Mouse (Mus musculus) forebrain, embryonic 12.5 days (tissue): ENCODE data around the gene Cachd1. TPM values are rescaled to one million over a fixed set of nuclear protein-coding genes. Genes with fewer than 3 reads are reported as not detected.

Experiments used
- ATAC-seq: fragments of 200-750 bp; cut with Nextera tagmentation; 2 replicates; pipeline ENCODE4 v1.8.0; 2017; ENCODE audit warnings: moderate TSS enrichment; ENCODE audit not compliant: low FRiP score
- H3K27ac ChIP-seq: fragments of 300-500 bp; sonication (generic); 2 replicates; pipeline ENCODE4 v1.5.1; 2016; ENCODE audit warnings: mild to moderate bottlenecking
- H3K27me3 ChIP-seq: fragments of 300-500 bp; sonication (generic); 2 replicates; pipeline ENCODE4 v1.6.1; 2016; ENCODE audit warnings: mild to moderate bottlenecking
- H3K36me3 ChIP-seq: fragments of 300-500 bp; sonication (generic); replicated peaks from 2 replicates; pipeline ENCODE4 v1.6.1; 2016; ENCODE audit warnings: mild to moderate bottlenecking
- H3K4me1 ChIP-seq: fragments of 300-500 bp; sonication (generic); 2 replicates; pipeline ENCODE4 v1.6.1; 2016
- H3K4me2 ChIP-seq: fragments of 300-500 bp; sonication (generic); 2 replicates; pipeline ENCODE4 v1.6.1; 2016; ENCODE audit warnings: mild to moderate bottlenecking, moderate library complexity
- H3K4me3 ChIP-seq: fragments of 300-500 bp; sonication (generic); replicated peaks from 2 replicates; pipeline ENCODE4 v1.5.1; 2016; ENCODE audit warnings: mild to moderate bottlenecking
- H3K9ac ChIP-seq: fragments of 300-500 bp; sonication (generic); 2 replicates; pipeline ENCODE4 v1.6.1; 2016; ENCODE audit warnings: mild to moderate bottlenecking
- H3K9me3 ChIP-seq: fragments of 300-500 bp; sonication (generic); 2 replicates; pipeline ENCODE4 v1.6.1; 2016
- WGBS: fragments of 180-500 bp; shearing (Covaris S2); methylation state at CpG from one replicate; pipeline ENCODE4 v1.1.7; 2016; 5-methylcytosine and 5-hydroxymethylcytosine counted together
- polyA plus RNA-seq: library from polyadenylated mRNA; unstranded; fragments of >200 nt; fragmentation: Nextera tagmentation; extraction: Ambion mirVana; gene quantifications from 2 replicates; pipeline ENCODE4 v1.2.1, GENCODE M21; 2016

Gene Cachd1
- polyA plus RNA-seq, 1 experiment from 2014 or later, result 39.6 TPM

GRCm38 (mm10) chr4:100850846-100851495 lies 74.5 kb downstream of the Cachd1 start:
- H3K27ac ChIP-seq, result no peak overlapping the region
- no peak overlapping the region for H3K4me2 ChIP-seq
- H3K36me3 ChIP-seq, result no peaks in the 10 kb centered on the region

DNA sequence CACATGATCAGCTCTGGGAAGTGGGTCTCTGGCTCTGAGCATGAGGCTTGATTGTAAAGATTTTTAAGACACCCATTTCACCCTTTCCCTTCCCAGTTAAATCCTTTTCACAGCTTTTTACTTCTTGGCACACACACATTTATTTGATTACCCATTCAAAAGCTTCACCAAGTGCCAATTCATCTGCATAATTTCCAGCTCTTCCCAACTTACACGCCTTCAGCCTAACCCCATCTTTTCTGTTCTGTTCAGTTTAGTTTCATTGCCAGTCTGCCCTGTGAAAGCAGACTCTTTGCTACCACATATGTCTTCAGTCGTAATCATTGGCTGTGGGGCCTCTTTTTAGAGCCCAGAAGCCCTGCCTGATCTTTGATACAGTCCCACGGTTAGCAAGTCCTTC lies 76.0 kb downstream of the Cachd1 start:
- WGBS, result 63% methylated on average over 3 of the region's 3 CpGs

More at GRCm38 (mm10) chr4:100850846-100851495, 74.5 kb downstream of the Cachd1 start:
- 85% methylated on average over 7 of the region's 7 CpGs for WGBS
- no peaks in the 10 kb centered on the region for H3K27me3 ChIP-seq
- H3K9ac ChIP-seq, result no peak overlapping the region
- ATAC-seq, result no peak
- H3K4me3 ChIP-seq, result no peak overlapping the region
- no peaks in the 10 kb centered on the region for H3K9me3 ChIP-seq
- H3K4me1 ChIP-seq, result peaks cover 33% of the 10 kb centered on the region

DNA sequence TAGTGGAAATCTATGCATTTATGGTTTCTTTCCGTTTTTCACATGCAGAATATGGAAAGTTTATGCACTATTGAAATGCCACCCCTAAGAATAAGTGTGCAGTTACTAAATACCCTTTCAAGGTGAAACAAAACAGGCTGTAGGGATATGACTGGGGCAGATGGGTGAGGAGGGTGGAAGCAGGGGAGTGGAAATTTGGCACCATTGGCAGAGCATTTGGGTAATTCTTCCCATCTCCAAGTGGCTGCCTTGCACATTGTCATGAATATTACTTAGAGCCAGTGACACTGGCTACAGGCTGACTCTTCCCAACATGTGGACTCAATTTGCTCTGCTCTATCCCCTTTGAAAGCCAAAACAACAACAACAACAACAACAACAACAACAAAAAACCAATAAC lies 77.0 kb downstream of the Cachd1 start:
- 68% methylated on average over 1 of the region's 1 CpGs for WGBS
- Histone ChIP-seq H3K27me3 (no peaks in the 10 kb centered on the region), H3K4me2 (no peak overlapping the region), H3K4me1 (peaks cover 56% of the 10 kb centered on the region), H3K9me3 (no peaks in the 10 kb centered on the region), H3K9ac (no peak overlapping the region), H3K27ac (no peak overlapping the region), H3K36me3 (no peaks in the 10 kb centered on the region), H3K4me3 (no peak overlapping the region)
- ATAC-seq, result no peak

More for the DNA sequence above, 76.0 kb downstream of the Cachd1 start:
- H3K9me3 ChIP-seq, result no peaks in the 10 kb centered on the region
- H3K4me2 ChIP-seq, result no peak overlapping the region
- H3K4me3 ChIP-seq, result no peak overlapping the region
- no peak for ATAC-seq
- H3K4me1 ChIP-seq, result peaks cover 48% of the 10 kb centered on the region
- H3K27ac ChIP-seq, result no peak overlapping the region; the same call in 1 of the 2 replicates
- no peaks in the 10 kb centered on the region for H3K36me3 ChIP-seq
- H3K27me3 ChIP-seq, result no peaks in the 10 kb centered on the region
- no peak overlapping the region for H3K9ac ChIP-seq

GRCm38 (mm10) chr4:100855373-100855772 lies 78.9 kb downstream of the Cachd1 start:
- ATAC-seq, result 0 out of 2 replicates have a peak, but pooled peaks have one; percentile 27
- H3K4me2 ChIP-seq, result 0 out of 2 replicates have a peak overlapping the region, but pooled peaks have one; percentile 10
- 0 out of 2 replicates have a peak overlapping the region, but pooled peaks have one; percentile 77 for H3K27ac ChIP-seq
- 59% methylated on average over 4 of the region's 4 CpGs for WGBS
- no peaks in the 10 kb centered on the region for H3K9me3 ChIP-seq
- H3K4me1 ChIP-seq, result peaks cover 58% of the 10 kb centered on the region
- H3K36me3 ChIP-seq, result no peaks in the 10 kb centered on the region
- no peak overlapping the region for H3K4me3 ChIP-seq
- H3K27me3 ChIP-seq, result no peaks in the 10 kb centered on the region
- no peak overlapping the region for H3K9ac ChIP-seq

- ATAC-seq, result peak; percentile 54; the same call in 1 of the 2 replicates
- Histone ChIP-seq H3K4me1 (peaks cover 53% of the 10 kb centered on the region), H3K4me2 (no peak overlapping the region), H3K9me3 (no peaks in the 10 kb centered on the region), H3K4me3 (no peak overlapping the region), H3K36me3 (no peaks in the 10 kb centered on the region), H3K27ac (peak overlapping the region; percentile 77), H3K27me3 (no peaks in the 10 kb centered on the region), H3K9ac (no peak overlapping the region)
- 42% methylated on average over 3 of the region's 3 CpGs for WGBS
Observed at GRCm38 (mm10) chr4:100857411-100857869, 81.0 kb downstream of the Cachd1 start.

DNA sequence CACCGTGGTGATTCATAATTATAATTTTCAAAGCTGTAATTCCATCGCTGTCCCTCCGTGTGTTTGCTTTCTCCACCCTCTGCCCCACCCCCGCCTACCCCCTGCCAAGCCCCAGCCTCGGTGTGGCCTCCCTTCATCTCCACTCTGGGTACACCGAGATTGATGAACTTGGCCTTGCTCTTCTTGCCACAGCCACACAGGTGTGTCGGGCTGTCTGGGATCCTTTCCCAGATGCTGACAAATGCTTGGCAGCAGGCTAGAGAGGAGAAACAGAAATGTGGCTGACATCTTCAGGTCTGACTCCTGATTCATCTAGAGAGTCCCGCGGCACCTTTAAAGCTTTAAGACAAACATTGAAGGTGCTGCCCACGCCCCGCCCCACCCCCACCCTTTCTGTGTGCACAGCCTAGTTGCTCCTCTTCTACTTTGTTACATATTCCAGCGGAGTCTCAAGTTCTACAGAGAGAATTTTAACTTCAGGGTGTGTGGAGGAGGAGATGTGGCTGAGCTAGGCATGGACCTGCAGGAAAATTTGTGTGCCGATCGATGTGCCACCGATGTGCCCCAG lies 87.5 kb downstream of the Cachd1 start:
- Histone ChIP-seq H3K27me3 (0 out of 2 replicates have a peak, but pooled peaks cover 5% of the 10 kb centered on the region), H3K36me3 (no peaks in the 10 kb centered on the region; the same call in 1 of the 2 replicates), H3K9ac (no peak overlapping the region), H3K4me1 (peaks cover 43% of the 10 kb centered on the region), H3K4me2 (no peak overlapping the region), H3K4me3 (no peak overlapping the region), H3K9me3 (no peaks in the 10 kb centered on the region), H3K27ac (no peak overlapping the region)
- WGBS, result 72% methylated on average over 15 of the region's 15 CpGs
- no peak for ATAC-seq

DNA sequence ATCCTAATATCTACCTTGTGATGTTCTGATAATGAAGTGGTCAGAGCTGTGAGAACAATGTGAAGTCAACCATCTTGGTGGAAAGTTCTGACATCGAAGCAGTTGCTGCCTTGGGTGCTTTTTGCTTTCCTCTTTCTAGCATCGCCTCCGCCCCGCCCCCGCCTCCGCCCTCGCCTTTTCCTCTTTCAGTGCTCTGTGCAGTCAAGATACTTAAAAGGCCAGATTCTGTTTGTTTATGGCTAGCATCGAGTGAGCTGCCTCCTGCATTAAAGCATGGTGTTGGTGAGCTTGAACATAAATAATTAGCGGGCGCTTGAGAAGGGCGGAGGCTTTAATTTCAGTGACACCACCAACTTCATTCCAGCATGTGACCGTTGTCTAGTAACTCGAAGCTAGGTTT lies 88.9 kb downstream of the Cachd1 start:
- peak; percentile 57; the same call in 1 of the 2 replicates for ATAC-seq
- no peaks in the 10 kb centered on the region; the same call in 1 of the 2 replicates for H3K36me3 ChIP-seq
- peak overlapping the region; percentile 24 for H3K4me2 ChIP-seq
- WGBS, result 19% methylated on average over 13 of the region's 13 CpGs
- no peak overlapping the region for H3K9ac ChIP-seq
- H3K27ac ChIP-seq, result peak overlapping the region; percentile 46; the same call in 1 of the 2 replicates
- peaks cover 43% of the 10 kb centered on the region for H3K4me1 ChIP-seq
- 0 out of 2 replicates have a peak, but pooled peaks cover 5% of the 10 kb centered on the region for H3K27me3 ChIP-seq
- H3K4me3 ChIP-seq, result no peak overlapping the region
- no peaks in the 10 kb centered on the region for H3K9me3 ChIP-seq

- WGBS, result 16% methylated on average over 12 of the region's 12 CpGs
Observed at GRCm38 (mm10) chr4:100865962-100866703, 89.7 kb downstream of the Cachd1 start.

DNA sequence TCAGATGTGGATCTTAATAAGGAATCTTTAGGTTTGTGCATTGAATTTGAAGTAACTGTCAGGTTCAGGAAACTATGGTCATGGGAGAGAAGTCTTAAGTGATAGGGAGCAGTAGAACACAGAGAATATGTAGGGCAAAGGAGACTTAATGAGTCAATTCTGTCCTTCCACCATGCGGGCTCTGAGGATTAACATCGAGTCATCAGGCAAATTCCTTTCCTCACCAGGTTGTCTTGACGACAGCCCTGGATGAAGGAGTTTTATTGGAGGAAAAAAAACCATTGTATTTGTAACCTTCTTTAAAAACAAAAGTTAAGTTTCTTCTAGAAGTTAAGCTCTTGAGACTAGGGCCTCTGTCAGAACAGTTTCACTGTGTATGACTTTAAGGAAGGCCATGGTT lies 100.9 kb downstream of the Cachd1 start:
- Histone ChIP-seq H3K27ac (no peak overlapping the region), H3K4me3 (no peak overlapping the region), H3K27me3 (no peaks in the 10 kb centered on the region), H3K36me3 (no peaks in the 10 kb centered on the region), H3K4me2 (no peak overlapping the region), H3K4me1 (0 out of 2 replicates have a peak, but pooled peaks cover 2% of the 10 kb centered on the region), H3K9ac (no peak overlapping the region), H3K9me3 (no peaks in the 10 kb centered on the region)
- no peak for ATAC-seq
- WGBS, result 22% methylated on average over 3 of the region's 3 CpGs

More at GRCm38 (mm10) chr4:100865962-100866703, 89.7 kb downstream of the Cachd1 start:
- Histone ChIP-seq H3K4me2 (peak overlapping the region; percentile 24), H3K27ac (peak overlapping the region; percentile 46; the same call in 1 of the 2 replicates), H3K9ac (no peak overlapping the region), H3K4me3 (no peak overlapping the region), H3K9me3 (no peaks in the 10 kb centered on the region), H3K4me1 (peaks cover 48% of the 10 kb centered on the region), H3K27me3 (0 out of 2 replicates have a peak, but pooled peaks cover 5% of the 10 kb centered on the region), H3K36me3 (no peaks in the 10 kb centered on the region; the same call in 1 of the 2 replicates)
- peak; percentile 19; the same call in 1 of the 2 replicates for ATAC-seq

GRCm38 (mm10) chr4:100879414-100879813 lies 102.9 kb downstream of the Cachd1 start:
- Histone ChIP-seq H3K4me3 (no peak overlapping the region), H3K27ac (no peak overlapping the region), H3K36me3 (no peaks in the 10 kb centered on the region; the same call in 1 of the 2 replicates), H3K9ac (no peak overlapping the region), H3K4me1 (peaks cover 2% of the 10 kb centered on the region; the same call in 1 of the 2 replicates), H3K4me2 (no peak overlapping the region), H3K27me3 (no peaks in the 10 kb centered on the region), H3K9me3 (no peaks in the 10 kb centered on the region)
- no peak for ATAC-seq
- WGBS, result 90% methylated on average over 8 of the region's 8 CpGs

DNA sequence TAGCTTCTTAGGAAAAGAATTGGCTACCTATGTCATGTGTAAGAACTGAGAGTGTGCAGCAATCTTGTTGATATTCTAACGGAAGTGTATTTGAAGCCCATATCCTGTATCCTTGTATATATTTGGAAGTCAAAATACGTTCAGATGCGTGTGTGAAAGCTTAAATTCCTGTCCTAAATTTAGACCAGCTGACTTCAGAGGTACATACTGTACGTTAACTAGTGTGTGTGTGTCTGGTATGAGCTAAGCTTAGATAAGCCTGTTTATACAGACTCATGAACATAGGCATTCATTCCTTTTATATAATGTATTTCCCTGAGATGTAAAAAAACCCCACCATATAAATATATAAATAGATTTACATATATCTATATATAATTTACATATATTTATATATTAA lies 103.6 kb downstream of the Cachd1 start:
- ATAC-seq, result no peak
- H3K36me3 ChIP-seq, result no peaks in the 10 kb centered on the region; the same call in 1 of the 2 replicates
- no peak overlapping the region for H3K9ac ChIP-seq
- no peak overlapping the region for H3K4me3 ChIP-seq
- H3K4me1 ChIP-seq, result peaks cover 8% of the 10 kb centered on the region
- H3K9me3 ChIP-seq, result no peaks in the 10 kb centered on the region
- H3K4me2 ChIP-seq, result no peak overlapping the region
- H3K27ac ChIP-seq, result no peak overlapping the region
- 84% methylated on average over 4 of the region's 4 CpGs for WGBS
- H3K27me3 ChIP-seq, result no peaks in the 10 kb centered on the region
